Mouse (Mus musculus): ENCODE measurements around the gene Pkm.

Pkm gene

DNA sequence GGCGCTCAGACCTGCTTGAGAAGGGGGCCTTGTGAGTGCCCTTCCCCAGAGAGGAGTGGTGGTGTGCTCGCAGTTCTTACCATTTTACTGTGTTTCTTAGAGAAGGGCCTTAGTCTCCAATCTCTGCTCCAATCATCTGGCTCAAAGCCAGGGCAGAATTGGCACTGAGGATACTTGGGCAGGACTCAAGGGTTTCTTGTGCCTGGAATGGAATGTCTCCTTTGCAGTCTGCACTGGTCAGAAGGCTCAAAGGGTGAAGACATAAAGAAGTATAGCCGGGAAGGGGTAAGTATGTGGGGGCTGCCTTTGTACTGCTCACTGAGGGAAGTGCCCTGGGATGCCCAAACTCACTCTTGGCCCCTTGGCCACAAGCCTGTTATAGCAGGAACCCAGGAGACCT, 53.1 kb downstream of the Pkm start:
- DNase-seq (ENCODE audit: low spot score) = no peak

DNA sequence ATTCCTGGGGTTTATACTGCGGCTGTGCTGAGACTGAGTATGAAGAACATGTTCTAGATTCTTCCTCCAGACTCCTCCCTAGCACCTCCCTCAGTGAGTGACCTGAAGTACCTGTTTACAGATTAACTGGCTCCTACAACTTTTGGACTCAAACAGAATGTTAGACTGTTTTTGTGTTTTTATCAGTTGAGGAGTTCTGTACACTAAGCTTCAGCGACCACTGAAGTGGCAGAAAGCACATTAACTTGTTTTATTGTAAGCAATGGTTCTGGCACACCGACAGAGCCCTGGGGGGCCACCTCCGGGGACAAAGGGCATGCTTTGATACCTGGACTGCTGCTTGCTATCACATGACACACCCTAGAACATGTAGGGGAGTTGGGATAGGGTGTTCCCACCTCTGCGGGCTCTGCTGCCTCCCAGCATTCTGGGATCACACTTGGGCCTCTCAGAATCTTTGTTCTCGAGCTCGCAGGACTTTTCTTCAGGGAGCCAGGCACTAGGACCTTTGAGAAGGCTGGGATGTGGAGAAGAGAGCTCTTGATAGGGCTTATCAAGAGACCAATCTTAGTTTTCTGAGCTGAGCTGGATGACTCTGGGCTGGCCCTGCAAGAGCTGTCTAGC, 60.2 kb downstream of the Pkm start:
- DNase-seq (ENCODE audit: low spot score) = no peak

DNA sequence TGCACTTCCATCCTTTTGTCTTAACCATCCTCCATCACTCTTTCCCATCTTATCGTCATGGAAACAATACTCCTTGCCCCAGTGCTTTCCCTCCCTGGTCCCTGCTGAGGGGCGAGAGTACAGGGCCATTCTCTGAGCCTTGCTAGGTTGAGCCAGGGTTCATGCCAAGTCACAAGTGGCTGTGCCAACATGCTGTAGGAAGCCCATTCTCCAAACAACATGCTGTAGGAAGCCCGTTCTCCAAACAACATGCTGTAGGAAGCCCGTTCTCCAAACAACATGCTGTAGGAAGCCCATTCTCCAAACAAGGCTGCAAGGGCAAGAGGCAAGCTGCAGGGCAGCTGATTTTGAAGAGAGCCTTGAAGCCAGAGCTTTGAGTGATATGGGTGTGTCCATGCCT, 62.1 kb downstream of the Pkm start:
- no peak for DNase-seq (ENCODE audit: low spot score)

DNA sequence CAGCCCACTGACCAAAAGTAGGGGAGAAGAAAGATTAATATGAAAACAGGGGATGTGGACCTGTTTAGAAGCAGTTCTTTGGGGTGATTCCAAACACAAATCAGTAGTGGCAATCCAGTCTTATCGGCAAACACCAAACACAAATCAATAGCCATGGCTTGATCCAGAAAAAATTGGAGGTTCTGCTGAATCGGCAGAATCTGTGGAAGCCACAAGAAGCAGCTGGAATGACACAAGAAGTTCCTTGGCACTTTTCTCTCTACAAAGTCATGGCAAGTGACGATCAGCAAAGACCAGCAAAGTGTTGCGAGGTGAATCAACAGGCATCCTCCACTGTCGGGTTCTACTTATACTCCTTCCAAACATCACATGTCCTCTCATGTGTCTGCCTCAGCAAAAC, 65.0 kb downstream of the Pkm start:
- DNase-seq (ENCODE audit: low spot score) = no peak

DNA sequence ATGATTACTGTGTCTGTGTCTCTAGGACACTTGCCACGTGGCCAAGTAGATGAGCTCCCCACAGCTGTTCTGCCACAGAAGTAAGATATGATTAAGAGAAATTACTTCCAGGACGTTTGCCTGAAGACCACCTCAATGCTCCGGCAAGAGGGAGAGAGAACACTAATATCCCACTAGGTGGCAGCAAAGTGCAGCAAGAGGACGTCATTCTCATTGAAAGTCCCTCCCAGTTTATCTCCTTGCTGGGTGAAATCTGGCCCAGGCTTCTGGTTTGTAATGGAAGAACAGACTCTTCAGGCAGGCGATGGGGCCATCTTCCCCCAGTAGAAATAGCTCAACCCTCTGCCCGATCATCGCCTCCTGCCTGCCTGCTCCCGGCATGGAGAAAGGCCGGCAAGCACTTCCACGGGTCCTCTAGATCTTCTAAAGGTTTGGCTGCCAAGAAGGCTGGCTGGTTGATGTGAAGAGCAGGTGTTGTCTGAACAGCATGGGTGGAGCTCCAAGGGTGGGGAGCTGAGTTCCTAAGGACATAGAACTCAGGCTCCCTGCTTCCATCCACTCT, 67.0 kb downstream of the Pkm start:
- peak; percentile 22 for DNase-seq (ENCODE audit: low spot score)

DNA sequence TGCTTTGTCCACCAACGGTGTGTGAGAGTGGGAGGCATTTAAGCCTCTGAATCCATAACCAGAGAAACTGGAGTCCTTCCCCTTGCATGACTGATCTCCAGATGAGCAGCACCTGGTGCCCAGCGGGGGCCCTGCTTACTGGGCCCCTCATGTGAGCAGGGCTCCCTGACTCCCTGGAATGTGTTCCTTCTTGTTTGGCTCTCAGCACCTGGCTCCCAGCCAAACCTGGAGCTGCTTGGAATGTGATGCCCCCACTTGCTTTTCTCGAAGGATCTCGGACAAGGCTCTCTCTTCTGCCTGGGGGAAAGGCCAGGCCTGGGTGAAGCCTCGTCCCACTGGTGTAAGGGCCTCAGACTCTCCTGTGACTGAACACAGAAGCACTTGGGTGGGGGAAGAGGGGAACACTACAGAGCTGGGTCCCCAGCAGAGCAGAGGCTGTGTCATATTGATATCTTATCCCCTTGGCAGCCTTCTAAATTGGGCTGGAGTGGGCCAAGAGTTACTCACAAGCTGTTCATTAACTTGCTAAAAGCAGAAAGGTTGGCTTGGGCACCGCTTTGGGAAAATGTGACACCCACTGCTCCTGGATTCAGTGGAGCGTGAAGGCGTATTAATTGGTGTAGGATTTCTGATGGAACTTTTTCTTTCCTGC, 67.7 kb downstream of the Pkm start:
- DNase-seq (ENCODE audit: low spot score) = no peak

DNA sequence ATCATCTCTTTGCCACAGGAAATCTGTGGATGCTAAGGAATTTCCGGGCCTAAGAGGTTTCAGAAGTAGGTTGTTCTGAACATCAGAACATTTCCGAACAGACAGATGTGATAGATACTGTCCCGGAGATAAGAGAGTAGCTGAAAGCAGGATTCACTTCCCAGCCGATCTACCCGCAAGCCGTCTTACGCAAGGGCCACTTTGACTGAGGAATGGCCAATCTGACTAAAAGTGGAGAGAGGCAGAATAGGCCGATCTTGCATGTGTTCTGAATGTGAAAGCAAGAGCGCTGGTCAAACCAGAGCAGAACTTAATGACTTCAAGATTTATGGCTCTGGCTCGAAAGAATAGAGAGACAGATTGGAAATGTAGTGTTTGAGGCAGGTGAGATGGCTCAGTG, 69.3 kb downstream of the Pkm start:
- no peak for DNase-seq (ENCODE audit: low spot score)

DNA sequence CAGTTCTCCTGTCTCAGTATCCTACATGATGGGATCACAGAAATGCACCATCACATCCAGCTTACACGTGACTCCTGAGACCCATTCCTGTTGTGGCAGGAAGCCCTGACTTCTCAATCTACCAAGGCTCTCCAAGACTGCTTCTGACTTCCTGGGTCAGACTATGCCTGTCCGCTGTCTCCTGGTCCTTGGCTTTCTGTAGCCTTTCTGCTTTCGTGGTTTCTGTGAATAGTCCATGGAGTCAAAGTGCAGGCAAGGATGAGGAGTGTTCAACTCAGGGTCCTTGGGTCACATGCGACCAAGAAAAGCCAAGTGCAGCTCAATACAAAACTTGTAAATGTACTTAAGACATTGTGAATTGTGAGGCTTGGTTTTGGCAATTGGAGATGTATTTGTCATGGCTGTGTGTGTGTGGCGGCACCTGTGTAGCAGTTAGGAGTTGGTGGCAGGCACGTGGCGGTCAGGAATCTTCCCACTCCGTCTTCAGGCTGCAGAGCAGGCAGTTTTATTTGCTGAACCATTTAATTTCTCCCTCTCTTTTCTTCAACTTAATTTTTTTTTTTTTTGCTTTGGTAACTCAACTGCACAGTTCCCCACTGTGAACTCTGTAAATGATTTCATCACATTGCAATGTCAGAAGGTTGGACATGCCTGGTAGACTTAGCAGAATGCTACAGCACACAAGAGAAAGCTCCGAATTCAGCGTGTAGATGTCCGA, 71.6 kb downstream of the Pkm start:
- DNase-seq (ENCODE audit: low spot score) = no peak
